Mouse (Mus musculus): ENCODE results near the gene Tle3.

- TF ChIP-seq CTCF (IDR thresholded peaks at IDR 0.05; ENCODE audit: low read depth) (no peak), EP300 (optimal IDR thresholded peaks at IDR 0.05) (peak; percentile 86)
Observed at GRCm38 (mm10) chr9:61368567-61369240, 3.5 kb upstream of the Tle3 start.
